Mouse (Mus musculus): ENCODE results near the gene Slc7a1. TPM values are rescaled to one million over a fixed set of nuclear protein-coding genes. Genes with fewer than 3 reads are reported as not detected.

Slc7a1 gene
- total RNA-seq, 2 experiments from 2014 or later = 2.4 to 3.0 TPM

- no peak for DNase-seq
- no peak overlapping the region for H3K27ac ChIP-seq
- TF ChIP-seq CTCF (IDR thresholded peaks at IDR 0.05) = no peak
- intact Hi-C loops (cut with DNase I) = no loop called here
- no peak overlapping the region for H3K4me3 ChIP-seq
Observed at GRCm38 (mm10) chr5:148282093-148282492, 117.6 kb downstream of the Slc7a1 start.

GRCm38 (mm10) chr5:148280321-148280720 is 119.4 kb downstream of the Slc7a1 start:
- Histone ChIP-seq H3K27ac (no peak overlapping the region), H3K4me3 (no peak overlapping the region)
- intact Hi-C loops (cut with DNase I) = no loop called here
- DNase-seq = no peak
- TF ChIP-seq CTCF (IDR thresholded peaks at IDR 0.05) = no peak

- Histone ChIP-seq H3K27ac (no peak overlapping the region), H3K4me3 (no peak overlapping the region)
- intact Hi-C loops (cut with DNase I) = no loop called here
- no peak for TF ChIP-seq CTCF (IDR thresholded peaks at IDR 0.05)
- DNase-seq = no peak
Observed at GRCm38 (mm10) chr5:148278233-148278632, 121.5 kb downstream of the Slc7a1 start.

Other genes starting within 250 kb of the Slc7a1 start
- 100 to 1,000 TPM; 140 to 141 TPM for gene Ubl3, start 152.9 kb upstream of the Slc7a1 start, total RNA-seq (2021)